Mouse (Mus musculus) ES-E14 (cell line): ENCODE measurements around the gene Rnf214.

ENCODE experiments used
- CHD2 ChIP-seq: IDR thresholded peaks from 2 replicates; pipeline ENCODE4 v1.6.1; 2014; ENCODE audit warnings: mild to moderate bottlenecking, low read depth, low read length, inconsistent platforms
- MAFK ChIP-seq: IDR thresholded peaks from 2 replicates; pipeline ENCODE4 v1.6.1; 2014; ENCODE audit warnings: mild to moderate bottlenecking, low read depth, low read length, inconsistent platforms; ENCODE audit not compliant: insufficient read depth
- ZC3H11A ChIP-seq: IDR thresholded peaks from 2 replicates; pipeline ENCODE4 v1.6.1; 2012; ENCODE audit warnings: low read depth, mild to moderate bottlenecking, inconsistent platforms, low read length, borderline replicate concordance
- ZNF384 ChIP-seq: IDR thresholded peaks from 2 replicates; pipeline ENCODE4 v1.6.1; 2012; ENCODE audit warnings: low read depth, low read length, inconsistent platforms

DNA sequence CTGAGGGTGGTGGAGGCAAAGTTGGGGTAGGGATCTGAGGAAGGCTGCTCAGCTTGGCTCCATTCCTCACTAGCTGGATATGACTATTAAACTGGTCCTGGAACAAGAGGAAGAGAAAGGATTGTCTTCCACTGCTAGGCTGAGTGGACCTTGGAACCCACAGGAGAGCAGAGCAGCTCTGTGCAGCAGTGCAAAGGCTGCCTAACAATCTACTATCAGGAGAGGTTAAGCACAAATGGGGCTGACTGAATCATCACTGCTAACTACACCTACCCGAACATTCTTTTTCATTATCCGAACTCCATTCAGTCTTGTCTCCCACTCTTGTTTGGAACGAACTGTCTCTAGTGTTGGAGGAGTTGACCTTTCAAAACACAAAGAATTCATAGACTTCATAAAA lies 37.5 kb downstream of the Rnf214 start:
- TF ChIP-seq ZC3H11A = no peak
- TF ChIP-seq CHD2 = no peak
- TF ChIP-seq ZNF384 = no peak
- TF ChIP-seq MAFK = no peak
